Mouse (Mus musculus) CD4-positive, CD25-positive, alpha-beta regulatory T cell, adult 2 months (primary cell): ENCODE measurements at regions not wholly inside any gene's neighbourhood (a gene's known extent, or its start where the extent isn't known, plus 50 kb on each side); places are given as distances from the start of the nearest gene placed in this dataset.
"Not testable (repeated sequence)": the region's sequence is repeated elsewhere in the genome, so short reads cannot be mapped to it uniquely, and the experiment has no call there.

Experiments
- DNase-seq: peaks from one replicate; pipeline ENCODE4 v3.0.0-alpha.2; 2012; ENCODE audit warnings: low read depth, low spot score

- DNase-seq, result peak; percentile 33
Observed at GRCm38 (mm10) chr8:81286280-81287034, 55.9 kb upstream of the Inpp4b start.

GRCm38 (mm10) chr8:81260089-81260488, 82.3 kb upstream of the Inpp4b start:
- DNase-seq, result no peak

GRCm38 (mm10) chr8:81223872-81224271, 118.5 kb upstream of the Inpp4b start:
- no peak for DNase-seq

GRCm38 (mm10) chr8:81187061-81187790, 155.1 kb upstream of the Inpp4b start:
- not testable (repeated sequence) for DNase-seq

- no peak for DNase-seq
Observed at GRCm38 (mm10) chr8:81175537-81175936, 160.8 kb upstream of the Usp38 start.

- DNase-seq, result no peak
Observed at GRCm38 (mm10) chr8:81147239-81147638, 132.5 kb upstream of the Usp38 start.

- no peak for DNase-seq
Observed at GRCm38 (mm10) chr8:81106763-81107509, 92.2 kb upstream of the Usp38 start.

GRCm38 (mm10) chr8:81098963-81099362, 84.2 kb upstream of the Usp38 start:
- DNase-seq, result no peak

- no peak for DNase-seq
Observed at GRCm38 (mm10) chr8:81097076-81097819, 82.5 kb upstream of the Usp38 start.

- DNase-seq, result no peak
Observed at GRCm38 (mm10) chr8:81095237-81095636, 80.5 kb upstream of the Usp38 start.

- DNase-seq, result no peak
Observed at GRCm38 (mm10) chr8:81080865-81081637, 66.3 kb upstream of the Usp38 start.

- no peak for DNase-seq
Observed at GRCm38 (mm10) chr8:81079887-81080300, 65.2 kb upstream of the Usp38 start.

- DNase-seq, result no peak
Observed at GRCm38 (mm10) chr8:81069080-81069840, 54.5 kb upstream of the Usp38 start.

GRCm38 (mm10) chr8:81068519-81068918, 53.8 kb upstream of the Usp38 start:
- no peak for DNase-seq

GRCm38 (mm10) chr8:81066765-81067164, 52.0 kb upstream of the Usp38 start:
- no peak for DNase-seq
